Mouse (Mus musculus): ENCODE measurements around the gene St6galnac5. TPM values are rescaled to one million over a fixed set of nuclear protein-coding genes. Genes with fewer than 3 reads are reported as not detected.

Gene St6galnac5
- polyA plus RNA-seq, 1 experiment, result not detected

DNA sequence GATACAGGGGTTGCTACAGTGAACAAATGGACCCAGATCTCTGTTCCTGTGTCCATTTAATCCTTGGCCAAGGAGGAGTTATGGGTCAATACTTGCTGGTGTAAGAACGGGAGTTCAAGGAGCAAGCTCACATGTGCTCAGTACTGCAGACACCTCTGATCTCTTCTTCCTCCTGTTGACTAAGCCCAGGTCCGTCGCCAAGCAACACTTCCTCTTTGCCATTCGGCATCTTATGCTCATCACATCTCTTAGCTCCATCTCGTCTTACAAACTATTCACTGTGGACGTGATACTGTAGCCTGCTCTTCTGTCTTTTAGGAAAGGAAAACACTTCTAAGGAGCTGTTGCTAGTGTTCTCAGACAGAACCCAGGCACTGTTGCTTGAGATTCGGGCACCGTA, 64.5 kb downstream of the St6galnac5 start:
- Histone ChIP-seq H3K9ac (ENCODE audit: low read depth, poor library complexity, severe bottlenecking) (no peak overlapping the region), H3K9me3 (replicated peaks; ENCODE audit: control insufficient read depth, insufficient read depth, low read length, poor library complexity, severe bottlenecking) (no peaks in the 10 kb centered on the region)
- TF ChIP-seq POLR2A (IDR thresholded peaks at IDR 0.05; ENCODE audit: insufficient read depth, low read length) (no peak), CTCF (IDR thresholded peaks at IDR 0.05; ENCODE audit: low read depth, low read length) (no peak), EP300 (IDR thresholded peaks at IDR 0.05; ENCODE audit: insufficient read depth, low read depth, low read length) (no peak)

GRCm38 (mm10) chr3:152914376-152914775, 67.7 kb downstream of the St6galnac5 start:
- no peaks in the 10 kb centered on the region for H3K27me3 ChIP-seq (ENCODE audit: control insufficient read depth, insufficient read depth, low read length, poor library complexity, severe bottlenecking)
- TF ChIP-seq POLR2A (IDR thresholded peaks at IDR 0.05; ENCODE audit: insufficient read depth, low read length) (no peak), EP300 (IDR thresholded peaks at IDR 0.05; ENCODE audit: insufficient read depth, low read depth, low read length) (no peak), CTCF (IDR thresholded peaks at IDR 0.05; ENCODE audit: low read depth, low read length) (no peak)
- no peaks in the 10 kb centered on the region for H3K36me3 ChIP-seq (ENCODE audit: control insufficient read depth, insufficient read depth, low read length, poor library complexity, severe bottlenecking)
- H3K9ac ChIP-seq (ENCODE audit: low read depth, poor library complexity, severe bottlenecking), result no peak overlapping the region
- no peaks in the 10 kb centered on the region for H3K4me1 ChIP-seq (ENCODE audit: control insufficient read depth, insufficient read depth, low read length)
- H3K9me3 ChIP-seq (replicated peaks; ENCODE audit: control insufficient read depth, insufficient read depth, low read length, poor library complexity, severe bottlenecking), result no peaks in the 10 kb centered on the region
- H3K27ac ChIP-seq (ENCODE audit: insufficient read depth, low read length), result no peak overlapping the region
- no peak overlapping the region for H3K4me3 ChIP-seq (ENCODE audit: low read depth, low read length)

More for the DNA sequence above, 64.5 kb downstream of the St6galnac5 start:
- Histone ChIP-seq H3K4me3 (ENCODE audit: low read depth, low read length) (no peak overlapping the region), H3K36me3 (ENCODE audit: control insufficient read depth, insufficient read depth, low read length, poor library complexity, severe bottlenecking) (no peaks in the 10 kb centered on the region), H3K4me1 (ENCODE audit: control insufficient read depth, insufficient read depth, low read length) (no peaks in the 10 kb centered on the region), H3K27me3 (ENCODE audit: control insufficient read depth, insufficient read depth, low read length, poor library complexity, severe bottlenecking) (no peaks in the 10 kb centered on the region), H3K27ac (ENCODE audit: insufficient read depth, low read length) (no peak overlapping the region)

DNA sequence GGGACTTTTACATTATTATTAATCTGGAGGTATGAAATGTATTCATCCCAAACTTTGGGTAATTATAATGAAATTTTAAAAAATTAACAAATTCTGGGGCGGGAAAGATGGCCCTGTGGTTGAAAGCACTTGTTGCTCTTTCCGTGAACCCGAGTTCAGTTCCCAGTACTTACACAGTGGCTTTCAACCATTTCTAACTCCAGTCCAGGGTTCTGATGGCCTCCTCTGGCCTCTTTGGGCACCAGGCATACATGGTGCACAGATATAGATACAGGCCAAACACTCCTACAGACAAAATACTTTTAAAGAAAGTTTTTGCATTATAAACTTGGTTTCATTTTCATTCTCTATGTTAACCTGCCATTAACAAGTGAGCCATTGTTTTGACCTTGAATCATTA, 68.4 kb downstream of the St6galnac5 start:
- H3K4me3 ChIP-seq (ENCODE audit: low read depth, low read length), result no peak overlapping the region
- no peaks in the 10 kb centered on the region for H3K9me3 ChIP-seq (replicated peaks; ENCODE audit: control insufficient read depth, insufficient read depth, low read length, poor library complexity, severe bottlenecking)
- no peak overlapping the region for H3K27ac ChIP-seq (ENCODE audit: insufficient read depth, low read length)
- no peak overlapping the region for H3K9ac ChIP-seq (ENCODE audit: low read depth, poor library complexity, severe bottlenecking)
- H3K27me3 ChIP-seq (ENCODE audit: control insufficient read depth, insufficient read depth, low read length, poor library complexity, severe bottlenecking), result no peaks in the 10 kb centered on the region
- no peaks in the 10 kb centered on the region for H3K4me1 ChIP-seq (ENCODE audit: control insufficient read depth, insufficient read depth, low read length)
- TF ChIP-seq CTCF (IDR thresholded peaks at IDR 0.05; ENCODE audit: low read depth, low read length), result no peak
- TF ChIP-seq POLR2A (IDR thresholded peaks at IDR 0.05; ENCODE audit: insufficient read depth, low read length), result no peak
- TF ChIP-seq EP300 (IDR thresholded peaks at IDR 0.05; ENCODE audit: insufficient read depth, low read depth, low read length), result no peak
- H3K36me3 ChIP-seq (ENCODE audit: control insufficient read depth, insufficient read depth, low read length, poor library complexity, severe bottlenecking), result no peaks in the 10 kb centered on the region

DNA sequence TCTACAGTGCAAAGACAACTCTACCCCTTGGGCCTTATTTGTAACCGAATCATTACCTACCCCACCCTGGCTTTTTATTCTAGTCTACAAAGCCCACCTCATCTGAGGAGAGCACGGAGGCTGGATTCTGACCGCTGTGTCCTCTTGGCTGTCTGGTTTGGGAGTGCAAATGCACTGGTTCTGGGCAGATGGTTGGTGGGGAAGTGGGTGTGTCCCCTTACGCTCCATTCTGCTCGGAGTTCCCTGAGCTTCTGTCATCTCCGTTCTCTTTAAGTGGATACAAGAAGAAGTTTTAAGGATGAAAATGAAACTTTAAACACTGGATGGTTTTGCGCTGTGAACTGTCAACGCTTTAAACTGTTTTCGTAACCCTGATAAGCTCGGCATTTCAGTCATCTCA, 68.9 kb downstream of the St6galnac5 start:
- no peaks in the 10 kb centered on the region for H3K27me3 ChIP-seq (ENCODE audit: control insufficient read depth, insufficient read depth, low read length, poor library complexity, severe bottlenecking)
- H3K27ac ChIP-seq (ENCODE audit: insufficient read depth, low read length), result no peak overlapping the region
- no peak overlapping the region for H3K9ac ChIP-seq (ENCODE audit: low read depth, poor library complexity, severe bottlenecking)
- no peak overlapping the region for H3K4me3 ChIP-seq (ENCODE audit: low read depth, low read length)
- no peaks in the 10 kb centered on the region for H3K4me1 ChIP-seq (ENCODE audit: control insufficient read depth, insufficient read depth, low read length)
- H3K36me3 ChIP-seq (ENCODE audit: control insufficient read depth, insufficient read depth, low read length, poor library complexity, severe bottlenecking), result no peaks in the 10 kb centered on the region
- TF ChIP-seq POLR2A (IDR thresholded peaks at IDR 0.05; ENCODE audit: insufficient read depth, low read length) (no peak), EP300 (IDR thresholded peaks at IDR 0.05; ENCODE audit: insufficient read depth, low read depth, low read length) (no peak), CTCF (IDR thresholded peaks at IDR 0.05; ENCODE audit: low read depth, low read length) (no peak)
- no peaks in the 10 kb centered on the region for H3K9me3 ChIP-seq (replicated peaks; ENCODE audit: control insufficient read depth, insufficient read depth, low read length, poor library complexity, severe bottlenecking)

GRCm38 (mm10) chr3:152912216-152913101, 69.6 kb downstream of the St6galnac5 start:
- Histone ChIP-seq H3K36me3 (ENCODE audit: control insufficient read depth, insufficient read depth, low read length, poor library complexity, severe bottlenecking) (no peaks in the 10 kb centered on the region), H3K4me3 (ENCODE audit: low read depth, low read length) (no peak overlapping the region), H3K9me3 (replicated peaks; ENCODE audit: control insufficient read depth, insufficient read depth, low read length, poor library complexity, severe bottlenecking) (no peaks in the 10 kb centered on the region), H3K4me1 (ENCODE audit: control insufficient read depth, insufficient read depth, low read length) (no peaks in the 10 kb centered on the region), H3K9ac (ENCODE audit: low read depth, poor library complexity, severe bottlenecking) (no peak overlapping the region), H3K27me3 (ENCODE audit: control insufficient read depth, insufficient read depth, low read length, poor library complexity, severe bottlenecking) (no peaks in the 10 kb centered on the region), H3K27ac (ENCODE audit: insufficient read depth, low read length) (no peak overlapping the region)
- no peak for TF ChIP-seq CTCF (IDR thresholded peaks at IDR 0.05; ENCODE audit: low read depth, low read length)

- Histone ChIP-seq H3K4me1 (ENCODE audit: control insufficient read depth, insufficient read depth, low read length) (no peaks in the 10 kb centered on the region), H3K9ac (ENCODE audit: low read depth, poor library complexity, severe bottlenecking) (no peak overlapping the region), H3K4me3 (ENCODE audit: low read depth, low read length) (no peak overlapping the region), H3K36me3 (ENCODE audit: control insufficient read depth, insufficient read depth, low read length, poor library complexity, severe bottlenecking) (no peaks in the 10 kb centered on the region), H3K9me3 (replicated peaks; ENCODE audit: control insufficient read depth, insufficient read depth, low read length, poor library complexity, severe bottlenecking) (no peaks in the 10 kb centered on the region), H3K27me3 (ENCODE audit: control insufficient read depth, insufficient read depth, low read length, poor library complexity, severe bottlenecking) (no peaks in the 10 kb centered on the region), H3K27ac (ENCODE audit: insufficient read depth, low read length) (no peak overlapping the region)
- TF ChIP-seq EP300 (IDR thresholded peaks at IDR 0.05; ENCODE audit: insufficient read depth, low read depth, low read length), result no peak
- TF ChIP-seq POLR2A (IDR thresholded peaks at IDR 0.05; ENCODE audit: insufficient read depth, low read length), result no peak
- no peak for TF ChIP-seq CTCF (IDR thresholded peaks at IDR 0.05; ENCODE audit: low read depth, low read length)
Measured at GRCm38 (mm10) chr3:152911578-152911977, 70.5 kb downstream of the St6galnac5 start.

All from ES-Bruce4 (cell line).